Mouse (Mus musculus) testis, adult 2 months (tissue): ENCODE data around the gene Glce. TPM values are rescaled to one million over a fixed set of nuclear protein-coding genes. Genes with fewer than 3 reads are reported as not detected.

Experiments used
- H3K27ac ChIP-seq: fragments of 200-500 bp; 2 replicates; pipeline ENCODE4 v1.5.1; 2012; ENCODE audit warnings: low read depth, low read length; ENCODE audit not compliant: control insufficient read depth, insufficient read depth
- H3K27me3 ChIP-seq: fragments of 200-500 bp; 2 replicates; pipeline ENCODE4 v1.6.1; 2012; ENCODE audit warnings: mild to moderate bottlenecking, low read length, moderate library complexity; ENCODE audit not compliant: control insufficient read depth, insufficient read depth
- H3K36me3 ChIP-seq: fragments of 200-500 bp; 2 replicates; pipeline ENCODE4 v1.6.1; 2012; ENCODE audit warnings: mild to moderate bottlenecking, low read length; ENCODE audit not compliant: control insufficient read depth, insufficient read depth
- H3K4me1 ChIP-seq: fragments of 200-500 bp; 2 replicates; pipeline ENCODE4 v1.6.1; 2012; ENCODE audit warnings: low read length; ENCODE audit not compliant: control insufficient read depth, insufficient read depth
- H3K4me3 ChIP-seq: fragments of 200-500 bp; 2 replicates; pipeline ENCODE4 v1.5.1; 2012; ENCODE audit warnings: low read depth, mild to moderate bottlenecking, low read length, moderate library complexity, mixed read lengths; ENCODE audit not compliant: control insufficient read depth
- CTCF ChIP-seq: fragments of 200-500 bp; IDR thresholded peaks from 2 replicates; pipeline ENCODE4 v1.5.1; 2012; ENCODE audit warnings: low read depth, mild to moderate bottlenecking, inconsistent platforms, low read length, moderate library complexity; ENCODE audit not compliant: control insufficient read depth, insufficient read depth, insufficient replicate concordance
- POLR2A ChIP-seq: fragments of 200-500 bp; IDR thresholded peaks from 2 replicates; pipeline ENCODE4 v1.6.1; 2012; ENCODE audit warnings: low read depth, mild to moderate bottlenecking, inconsistent platforms, low read length, moderate library complexity; ENCODE audit not compliant: control insufficient read depth
- polyA plus RNA-seq: library from polyadenylated mRNA; depleted of rRNA; stranded (reverse); fragments of >200 nt; gene quantifications from 2 replicates; pipeline ENCODE4 v1.2.3, GENCODE M21; 2012

Glce gene
- polyA plus RNA-seq, 1 experiment, result 3.3 TPM

- H3K4me1 ChIP-seq, result no peaks in the 10 kb centered on the region
- H3K4me3 ChIP-seq, result no peak overlapping the region
- H3K36me3 ChIP-seq, result no peaks in the 10 kb centered on the region
- no peak overlapping the region for H3K27ac ChIP-seq
- H3K27me3 ChIP-seq, result no peaks in the 10 kb centered on the region
- TF ChIP-seq POLR2A (no peak), CTCF (peak; percentile 48; the same call in 1 of the 2 replicates)
Measured at GRCm38 (mm10) chr9:62050801-62051200, 71.7 kb downstream of the Glce start.

GRCm38 (mm10) chr9:62049166-62049565 is 73.3 kb downstream of the Glce start:
- Histone ChIP-seq H3K27me3 (no peaks in the 10 kb centered on the region), H3K27ac (no peak overlapping the region), H3K4me3 (no peak overlapping the region), H3K36me3 (no peaks in the 10 kb centered on the region), H3K4me1 (no peaks in the 10 kb centered on the region)
- TF ChIP-seq POLR2A (no peak), CTCF (no peak)

- H3K4me1 ChIP-seq, result no peaks in the 10 kb centered on the region; the same call in 1 of the 2 replicates
- no peak overlapping the region for H3K27ac ChIP-seq
- TF ChIP-seq POLR2A (no peak), CTCF (no peak)
- H3K36me3 ChIP-seq, result no peaks in the 10 kb centered on the region
- H3K27me3 ChIP-seq, result no peaks in the 10 kb centered on the region
- H3K4me3 ChIP-seq, result no peak overlapping the region
Measured at GRCm38 (mm10) chr9:62042167-62042566, 80.3 kb downstream of the Glce start.

- Histone ChIP-seq H3K27ac (no peak overlapping the region), H3K4me1 (no peaks in the 10 kb centered on the region; the same call in 1 of the 2 replicates), H3K4me3 (peak overlapping the region; percentile 52), H3K27me3 (no peaks in the 10 kb centered on the region), H3K36me3 (no peaks in the 10 kb centered on the region)
- TF ChIP-seq CTCF, result peak; percentile 93; the same call in 1 of the 2 replicates
- no peak for TF ChIP-seq POLR2A
Measured at GRCm38 (mm10) chr9:62040008-62040608, 82.3 kb downstream of the Glce start.

- no peak overlapping the region for H3K27ac ChIP-seq
- no peaks in the 10 kb centered on the region for H3K27me3 ChIP-seq
- TF ChIP-seq CTCF (no peak), POLR2A (no peak)
- H3K36me3 ChIP-seq, result no peaks in the 10 kb centered on the region
- H3K4me1 ChIP-seq, result no peaks in the 10 kb centered on the region; the same call in 1 of the 2 replicates
- no peak overlapping the region for H3K4me3 ChIP-seq
Measured at GRCm38 (mm10) chr9:62035806-62036205, 86.6 kb downstream of the Glce start.

- H3K27ac ChIP-seq, result no peak overlapping the region
- no peak overlapping the region for H3K4me3 ChIP-seq
- H3K27me3 ChIP-seq, result no peaks in the 10 kb centered on the region
- no peak for TF ChIP-seq POLR2A
- no peak for TF ChIP-seq CTCF
- H3K4me1 ChIP-seq, result no peaks in the 10 kb centered on the region
- no peaks in the 10 kb centered on the region for H3K36me3 ChIP-seq
Measured at GRCm38 (mm10) chr9:62032206-62032605, 90.2 kb downstream of the Glce start.

GRCm38 (mm10) chr9:62028072-62028471 is 94.4 kb downstream of the Glce start:
- H3K27me3 ChIP-seq, result no peaks in the 10 kb centered on the region
- H3K36me3 ChIP-seq, result no peaks in the 10 kb centered on the region

GRCm38 (mm10) chr9:62026600-62026999 is 95.9 kb downstream of the Glce start, which contains the start of gene Paqr5:
Gene Paqr5 (minus strand): TSS chr9:62026856.
- Histone ChIP-seq H3K4me1 (peaks cover 3% of the 10 kb centered on the region), H3K27me3 (no peaks in the 10 kb centered on the region), H3K4me3 (peak within 1 kb of the TSS; percentile 31), H3K27ac (no peak within 1 kb of the TSS), H3K36me3 (no peaks in the 10 kb centered on the region)
- TF ChIP-seq POLR2A, result no peak
- TF ChIP-seq CTCF, result no peak

More at GRCm38 (mm10) chr9:62028072-62028471, 94.4 kb downstream of the Glce start:
- no peak overlapping the region for H3K4me3 ChIP-seq
- TF ChIP-seq POLR2A (no peak), CTCF (no peak)
- H3K4me1 ChIP-seq, result peaks cover 3% of the 10 kb centered on the region
- no peak overlapping the region for H3K27ac ChIP-seq
